Mouse (Mus musculus) limb, embryonic 12.5 days (tissue): ENCODE measurements around the gene Pms2. TPM values are rescaled to one million over a fixed set of nuclear protein-coding genes. Genes with fewer than 3 reads are reported as not detected.
A peak's percentile ranks its signal among the peaks of the same experiment; 100 is the strongest.

Experiments
- ATAC-seq: fragments of 200-750 bp; cut with Nextera tagmentation; 2 replicates; pipeline ENCODE4 v1.8.0; 2017; ENCODE audit warnings: low read depth, moderate TSS enrichment; ENCODE audit not compliant: insufficient number of reproducible peaks, insufficient read depth, low FRiP score, low TSS enrichment
- H3K27ac ChIP-seq: fragments of 300-500 bp; sonication (generic); 2 replicates; pipeline ENCODE4 v1.5.1; 2016; ENCODE audit warnings: mild to moderate bottlenecking, moderate library complexity
- H3K27me3 ChIP-seq: fragments of 300-500 bp; sonication (generic); 2 replicates; pipeline ENCODE4 v1.6.1; 2016; ENCODE audit warnings: mild to moderate bottlenecking, moderate library complexity
- H3K36me3 ChIP-seq: fragments of 300-500 bp; sonication (generic); 2 replicates; pipeline ENCODE4 v1.6.1; 2016; ENCODE audit warnings: mild to moderate bottlenecking, moderate library complexity
- H3K4me1 ChIP-seq: fragments of 300-500 bp; sonication (generic); replicated peaks from 2 replicates; pipeline ENCODE4 v1.6.1; 2016
- H3K4me2 ChIP-seq: fragments of 300-500 bp; sonication (generic); 2 replicates; pipeline ENCODE4 v1.6.1; 2016; ENCODE audit warnings: mild to moderate bottlenecking, moderate library complexity
- H3K4me3 ChIP-seq: fragments of 300-500 bp; sonication (generic); replicated peaks from 2 replicates; pipeline ENCODE4 v1.5.1; 2016; ENCODE audit warnings: mild to moderate bottlenecking
- H3K9ac ChIP-seq: fragments of 300-500 bp; sonication (generic); replicated peaks from 2 replicates; pipeline ENCODE4 v1.6.1; 2016; ENCODE audit warnings: mild to moderate bottlenecking, moderate library complexity
- H3K9me3 ChIP-seq: fragments of 300-500 bp; sonication (generic); 2 replicates; pipeline ENCODE4 v1.6.1; 2016; ENCODE audit warnings: mild to moderate bottlenecking, moderate library complexity
- WGBS: fragments of 180-500 bp; shearing (Covaris S2); methylation state at CpG from one replicate; pipeline ENCODE4 v1.1.7; 2016; 5-methylcytosine and 5-hydroxymethylcytosine counted together
- polyA plus RNA-seq: library from polyadenylated mRNA; unstranded; fragments of >200 nt; fragmentation: Nextera tagmentation; extraction: Ambion mirVana; gene quantifications from 2 replicates; pipeline ENCODE4 v1.2.1, GENCODE M21; 2016

The Pms2 gene
- polyA plus RNA-seq, 1 experiment from 2014 or later = 41.6 TPM

DNA sequence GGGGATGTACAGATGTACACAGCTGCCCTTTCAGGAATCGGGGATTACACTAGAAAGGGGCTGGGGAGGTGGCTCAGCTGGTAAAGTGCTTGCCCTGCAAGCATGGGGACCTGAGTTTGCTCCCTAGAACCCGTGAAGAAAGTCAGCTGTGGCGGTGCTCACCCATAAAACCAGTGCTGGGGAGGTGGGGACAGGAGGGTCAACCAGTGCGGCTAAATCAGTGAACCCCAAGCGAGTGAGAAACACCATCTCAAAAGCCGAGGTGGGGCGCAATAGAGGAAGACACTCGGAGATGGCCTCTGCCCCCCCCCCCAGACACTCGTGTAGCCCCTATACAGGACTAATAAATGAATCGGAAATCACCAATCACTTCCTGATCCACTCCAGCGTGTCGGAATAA lies 56.9 kb downstream of the Pms2 start:
- Histone ChIP-seq H3K9me3 (no peaks in the 10 kb centered on the region), H3K4me3 (no peak overlapping the region), H3K9ac (no peak overlapping the region), H3K27me3 (no peaks in the 10 kb centered on the region), H3K4me2 (no peak overlapping the region), H3K4me1 (no peaks in the 10 kb centered on the region), H3K27ac (no peak overlapping the region), H3K36me3 (no peaks in the 10 kb centered on the region)
- ATAC-seq = no peak
- WGBS = 85% methylated on average over 12 of the region's 12 CpGs

DNA sequence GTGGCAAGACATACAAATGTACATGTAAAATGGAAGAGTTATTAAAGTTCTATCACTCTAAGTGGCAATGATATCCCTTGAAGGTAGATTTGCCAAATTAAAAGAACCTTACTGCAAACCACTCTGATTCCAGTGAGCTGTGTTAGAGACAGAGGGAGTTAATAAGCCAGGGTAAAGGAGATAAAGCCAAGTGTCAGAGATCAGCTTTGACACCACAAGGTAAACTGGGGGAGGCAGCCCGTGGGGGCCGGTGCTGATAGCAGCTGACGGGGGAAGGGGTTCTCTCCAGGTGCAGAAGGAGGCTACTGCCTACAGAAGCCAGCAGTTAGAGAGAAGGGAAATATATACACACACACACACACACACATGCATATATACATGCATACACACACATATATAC lies 62.9 kb downstream of the Pms2 start:
- Histone ChIP-seq H3K4me2 (no peak overlapping the region), H3K4me1 (no peaks in the 10 kb centered on the region), H3K9me3 (no peaks in the 10 kb centered on the region), H3K27me3 (no peaks in the 10 kb centered on the region), H3K4me3 (no peak overlapping the region), H3K36me3 (no peaks in the 10 kb centered on the region), H3K9ac (no peak overlapping the region), H3K27ac (no peak overlapping the region)
- WGBS = 71% methylated on average over 3 of the region's 3 CpGs
- no peak for ATAC-seq

DNA sequence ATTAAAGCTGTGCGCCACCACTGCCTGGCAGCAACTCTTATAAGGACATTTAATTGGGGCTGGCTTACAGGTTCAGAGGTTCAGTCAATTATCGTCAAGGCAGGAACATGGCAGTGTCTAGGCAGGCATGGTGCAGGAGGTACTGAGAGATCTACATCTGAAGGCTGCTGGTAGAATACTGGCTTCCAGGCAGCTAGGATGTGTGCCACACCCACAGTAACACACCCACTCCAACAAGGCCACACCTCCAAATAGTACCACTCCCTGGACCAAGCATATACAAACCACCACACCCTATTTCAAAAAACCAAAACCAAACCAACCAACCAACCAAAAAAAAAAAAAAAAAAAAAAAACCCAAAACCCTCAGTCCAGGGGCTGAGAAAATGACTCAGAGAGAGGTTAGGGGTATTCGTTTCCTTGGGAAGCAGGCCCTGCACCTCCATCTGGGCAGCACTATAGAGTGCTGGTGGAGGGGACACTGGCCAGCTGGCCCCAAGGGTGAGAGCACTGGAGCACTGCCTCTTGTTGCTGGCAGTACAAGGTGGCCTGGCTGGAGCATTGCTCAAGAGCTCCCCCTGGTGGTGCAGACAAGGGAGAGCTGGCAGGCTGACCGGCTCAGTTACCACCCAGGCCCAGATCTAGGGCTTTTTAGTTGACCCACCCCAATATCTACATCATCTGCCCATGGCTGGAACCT lies 65.3 kb downstream of the Pms2 start:
- Histone ChIP-seq H3K9me3 (no peaks in the 10 kb centered on the region), H3K4me1 (no peaks in the 10 kb centered on the region), H3K4me3 (no peak overlapping the region), H3K9ac (no peak overlapping the region), H3K27me3 (no peaks in the 10 kb centered on the region), H3K4me2 (no peak overlapping the region), H3K36me3 (no peaks in the 10 kb centered on the region), H3K27ac (no peak overlapping the region)
- WGBS = 48% methylated on average over 4 of the region's 4 CpGs
- ATAC-seq = peak; percentile 57; the same call in 1 of the 2 replicates

DNA sequence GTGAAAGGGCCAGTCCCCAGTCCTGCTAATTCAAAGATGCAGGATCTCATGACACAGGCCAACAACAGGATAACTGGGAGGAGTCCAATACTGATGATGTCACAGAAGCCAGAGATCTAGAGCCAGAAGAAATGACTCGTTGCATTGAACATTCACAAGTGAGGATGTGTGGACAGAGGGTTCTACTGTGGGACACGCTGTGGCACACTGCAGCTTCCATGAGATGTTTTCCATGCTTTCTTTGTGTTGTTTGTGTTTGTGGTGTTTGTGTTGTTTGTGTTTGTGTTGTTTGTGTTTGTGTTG lies 65.8 kb downstream of the Pms2 start:
- WGBS = 76% methylated on average over 2 of the region's 2 CpGs
- Histone ChIP-seq H3K9me3 (no peaks in the 10 kb centered on the region), H3K9ac (no peak overlapping the region), H3K4me1 (peaks cover 4% of the 10 kb centered on the region; the same call in 1 of the 2 replicates), H3K27me3 (no peaks in the 10 kb centered on the region), H3K36me3 (no peaks in the 10 kb centered on the region), H3K27ac (no peak overlapping the region), H3K4me3 (no peak overlapping the region), H3K4me2 (no peak overlapping the region)
- ATAC-seq = no peak

DNA sequence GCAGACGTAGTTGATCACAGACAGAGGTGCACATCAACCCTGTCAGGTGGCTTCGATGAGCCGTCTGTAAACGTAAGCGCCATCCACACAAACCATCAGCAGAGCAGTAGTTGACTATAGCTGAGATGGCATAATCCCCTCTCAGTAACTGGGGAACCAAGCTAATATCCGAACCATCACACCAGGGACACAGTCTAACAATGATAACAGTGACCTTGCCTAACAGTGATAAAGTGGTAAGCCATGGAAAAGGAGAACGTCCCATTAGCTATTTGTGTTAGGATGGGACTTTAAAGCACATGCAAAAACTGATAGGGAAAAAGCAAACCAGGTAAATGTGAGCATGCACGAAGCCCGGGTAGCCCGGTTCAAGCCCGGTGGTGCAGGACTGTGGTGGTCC lies 66.5 kb downstream of the Pms2 start:
- no peaks in the 10 kb centered on the region for H3K27me3 ChIP-seq
- H3K4me1 ChIP-seq = peaks cover 10% of the 10 kb centered on the region
- no peak overlapping the region for H3K9ac ChIP-seq
- no peak overlapping the region for H3K4me3 ChIP-seq
- no peak for ATAC-seq
- no peak overlapping the region for H3K4me2 ChIP-seq
- no peaks in the 10 kb centered on the region for H3K36me3 ChIP-seq
- WGBS = 89% methylated on average over 11 of the region's 11 CpGs
- H3K27ac ChIP-seq = no peak overlapping the region
- H3K9me3 ChIP-seq = no peaks in the 10 kb centered on the region

DNA sequence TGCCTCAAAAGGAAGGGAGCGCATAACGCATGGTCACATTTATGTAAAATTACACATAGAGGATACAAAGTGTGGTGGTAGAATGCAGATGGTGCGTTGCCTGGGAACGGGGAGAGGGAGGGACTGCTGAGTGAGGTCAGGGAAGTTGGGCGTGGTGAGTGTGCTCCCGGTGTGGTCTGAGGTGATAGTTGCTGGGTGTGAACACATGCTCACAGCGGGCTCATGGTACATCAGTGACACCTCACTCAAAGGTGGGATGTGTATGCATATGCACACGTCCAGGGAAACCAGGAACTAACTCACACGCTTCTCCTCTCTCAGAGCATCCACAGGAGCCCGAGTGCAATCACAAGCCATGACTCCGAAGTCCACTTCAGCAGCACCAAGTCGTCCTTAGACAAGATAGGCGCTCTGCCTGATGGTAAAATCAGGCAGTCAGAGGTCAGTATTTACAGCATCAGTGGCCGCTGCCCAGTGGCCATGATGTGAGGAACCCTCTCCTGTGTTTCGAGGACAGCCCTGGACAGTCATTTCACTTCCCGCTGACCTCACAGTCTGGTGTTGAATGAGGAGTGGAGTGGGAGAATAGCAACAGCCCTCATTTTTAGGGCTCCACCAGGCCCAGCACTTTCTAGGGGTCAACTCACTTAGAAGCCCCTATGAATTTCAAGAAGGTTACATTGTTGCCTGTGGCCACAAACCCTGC lies 67.1 kb downstream of the Pms2 start:
- ATAC-seq = no peak
- WGBS = 71% methylated on average over 16 of the region's 16 CpGs
- Histone ChIP-seq H3K36me3 (no peaks in the 10 kb centered on the region), H3K27me3 (no peaks in the 10 kb centered on the region), H3K4me1 (peaks cover 10% of the 10 kb centered on the region), H3K4me2 (no peak overlapping the region), H3K9me3 (no peaks in the 10 kb centered on the region), H3K4me3 (no peak overlapping the region), H3K27ac (no peak overlapping the region), H3K9ac (no peak overlapping the region)

DNA sequence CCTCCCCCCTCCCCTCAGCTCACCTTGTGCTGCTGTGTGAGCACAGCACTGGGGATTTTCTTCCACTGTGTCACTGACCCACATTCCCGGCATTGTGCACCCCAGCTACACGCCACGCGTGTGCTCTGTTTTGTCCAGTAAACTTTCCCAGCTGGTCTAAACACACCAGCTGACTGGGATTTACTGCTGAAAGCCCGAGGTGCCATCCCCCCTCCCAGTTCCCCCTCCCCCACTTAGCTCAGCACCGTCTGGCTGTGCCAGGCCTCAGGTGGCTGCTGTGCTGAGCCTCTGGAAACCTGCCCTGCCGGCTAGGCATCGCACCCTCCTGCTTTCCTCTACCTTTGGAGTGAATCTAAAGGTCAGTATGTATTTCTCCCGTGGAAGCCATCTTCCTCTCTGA lies 71.1 kb downstream of the Pms2 start:
- Histone ChIP-seq H3K27me3 (no peaks in the 10 kb centered on the region), H3K4me1 (peaks cover 10% of the 10 kb centered on the region), H3K4me3 (no peak overlapping the region), H3K27ac (no peak overlapping the region), H3K36me3 (peaks cover 27% of the 10 kb centered on the region), H3K9me3 (no peaks in the 10 kb centered on the region), H3K9ac (no peak overlapping the region), H3K4me2 (peak overlapping the region; percentile 22)
- ATAC-seq = no peak
- WGBS = 15% methylated on average over 9 of the region's 9 CpGs

DNA sequence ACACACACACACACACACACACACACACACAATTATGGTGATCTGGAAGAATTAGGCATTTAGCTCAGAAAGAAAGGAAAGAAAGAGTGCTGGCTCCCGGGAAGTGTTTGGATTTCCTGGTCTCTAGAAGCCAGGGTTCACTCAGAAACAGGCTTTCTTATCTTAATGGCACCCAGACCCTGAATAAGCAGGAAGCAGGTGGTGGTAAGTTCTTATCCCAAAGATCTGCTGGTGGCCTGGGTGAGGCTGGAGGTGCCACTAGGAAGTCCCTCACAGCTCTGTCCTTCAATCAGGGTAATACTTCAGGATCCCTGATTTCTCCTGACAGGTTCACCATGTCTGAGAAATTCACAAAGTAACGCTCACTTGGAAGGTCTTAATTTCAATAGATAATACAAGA lies 72.6 kb downstream of the Pms2 start:
- no peaks in the 10 kb centered on the region for H3K27me3 ChIP-seq
- no peaks in the 10 kb centered on the region for H3K9me3 ChIP-seq
- H3K36me3 ChIP-seq = peaks cover 42% of the 10 kb centered on the region
- H3K4me1 ChIP-seq = peaks cover 10% of the 10 kb centered on the region
- no peak overlapping the region for H3K4me3 ChIP-seq
- no peak overlapping the region for H3K27ac ChIP-seq
- 68% methylated on average over 2 of the region's 2 CpGs for WGBS
- no peak overlapping the region for H3K4me2 ChIP-seq
- no peak for ATAC-seq
- H3K9ac ChIP-seq = no peak overlapping the region

Other genes with a start within 250 kb of the Pms2 start
- 32.4 and 34.4 TPM in 2 replicates for gene Usp42, start 177.7 kb upstream of the Pms2 start, polyA plus RNA-seq
- gene Eif2ak1, start 92.2 kb upstream of the Pms2 start, polyA plus RNA-seq = 47.2 and 49.5 TPM in 2 replicates
- gene Ankrd61, start 12.3 kb upstream of the Pms2 start, polyA plus RNA-seq = 0.38 and 0.44 TPM in 2 replicates
- gene Aimp2, start 117 bp upstream of the Pms2 start, polyA plus RNA-seq = 98.0 and 102 TPM in 2 replicates
- gene Gm42421, start 18.2 kb downstream of the Pms2 start, polyA plus RNA-seq = 1.0 and 1.1 TPM in 2 replicates
- gene Rsph10b, start 23.1 kb downstream of the Pms2 start, polyA plus RNA-seq = 0.87 and 1.3 TPM in 2 replicates
- 97.7 and 104 TPM in 2 replicates for gene Ccz1, start 104.9 kb downstream of the Pms2 start, polyA plus RNA-seq
- gene Ocm, start 116.7 kb downstream of the Pms2 start, polyA plus RNA-seq = not detected in 2 replicates
- gene Lmtk2, start 190.5 kb downstream of the Pms2 start, polyA plus RNA-seq = 5.3 and 5.7 TPM in 2 replicates